Comparison of ENCODE assay signal across 8 mouse cellular contexts in genomic region chr4:149710510-149710909, GRCm38 (mm10). TPM values are rescaled to one million over a fixed set of nuclear protein-coding genes. Genes with fewer than 3 reads are reported as not detected.
DNase-seq lines count a peak whose midpoint lies in the region; TF ChIP-seq lines count a peak whose summit lies in the region.

No protein-coding gene starts in this region.

- H3K36me3 ChIP-seq in macrophage (ENCODE audit: inconsistent target) = no peaks in the 10 kb centered on the region

- H3K4me3 ChIP-seq in gastrocnemius, adult 2 months = no peak overlapping the region
- H3K4me3 ChIP-seq in macrophage (ENCODE audit: inconsistent target) = no peak overlapping the region

- peak; percentile 89 for TF ChIP-seq CTCF in gastrocnemius, adult 2 months (IDR thresholded peaks at IDR 0.05)

- DNase-seq in gastrocnemius, adult 2 months = peak; percentile 78
- DNase-seq in gastrocnemius, postnatal 4 days (ENCODE audit: low spot score in 2 of 2) = no peak
- peak; percentile 93 for DNase-seq in MEL-GATA-1-ER (ENCODE audit: extremely low read depth, low read depth)
- peak; percentile 55 for DNase-seq in embryo, embryonic 9.5 days (ENCODE audit: extremely low spot score)
- DNase-seq in heart, postnatal 10 days = peak; percentile 73 to 77
- DNase-seq in kidney, postnatal 4 days = peak; percentile 59 to 73
- peak; percentile 87 to 91 for DNase-seq in spleen, postnatal 36 days (ENCODE audit: low spot score in 2 of 2)

- peaks cover 10% of the 10 kb centered on the region; the same call in 1 of the 2 replicates for H3K79me2 ChIP-seq in macrophage (ENCODE audit: inconsistent target)

- WGBS in macrophage (ENCODE audit: missing documents) = 15% methylated on average over 5 of the region's 5 CpGs

- intact Hi-C loops in gastrocnemius, adult 2 months (cut with DNase I) = loop anchor here (1.0 kb wide), 1 partner anchor 60 kb away; no protein-coding TSS in a partner anchor
- intact Hi-C loops in heart, postnatal 10 days (cut with DNase I) = loop anchor here (1.0 kb wide), 1 partner anchor 60 kb away; no protein-coding TSS in a partner anchor

- peak overlapping the region; percentile 20; the same call in 1 of the 2 replicates for H3K27ac ChIP-seq in gastrocnemius, adult 2 months
- H3K27ac ChIP-seq in macrophage = peak overlapping the region; percentile 32; the same call in 1 of the 2 replicates

RNA-seq across cellular contexts. Expression of gene Pik3cd, which starts 8.1 kb away (rescaled TPM):
- total RNA-seq in gastrocnemius, adult 2 months (2021) = 1 to 10 TPM; 8.9 to 9.1 TPM
- 10 to 100 TPM in 1 of 2 experiments, 1 to 10 TPM in 1; 8.7 to 11.7 TPM for total RNA-seq in gastrocnemius, postnatal 4 days (2021)
- total RNA-seq in heart, postnatal 10 days (2021) = 1 to 10 TPM; 4.1 to 4.6 TPM
- 100 to 1,000 TPM in 19 of 26 experiments, 10 to 100 TPM in 7; 26.8 to 293 (median 161) TPM for total RNA-seq in macrophage (2018; cell fraction: chromatin; rRNA removed)
- 100 to 1,000 TPM in 2 of 26 experiments, 10 to 100 TPM in 24; 31.2 to 108 (median 61.4) TPM for total RNA-seq in macrophage (2018; cell fraction: cytosol; rRNA removed)
- 100 to 1,000 TPM in 18 of 26 experiments, 10 to 100 TPM in 8; 26.6 to 183 (median 124) TPM for total RNA-seq in macrophage (2018; cell fraction: nucleus; rRNA removed)
- 29.6 to 68.1 TPM (median 37.0 TPM) in 3 replicates for polyA plus RNA-seq in macrophage (2018)

RNA-seq across cellular contexts. Expression of gene Tmem201, which starts 27.3 kb away (rescaled TPM):
- total RNA-seq in gastrocnemius, adult 2 months (2021) = 10 to 100 TPM; 37.2 to 51.0 TPM
- total RNA-seq in gastrocnemius, postnatal 4 days (2021) = 10 to 100 TPM; 60.5 to 67.7 TPM
- total RNA-seq in heart, postnatal 10 days (2021) = 10 to 100 TPM; 82.8 to 88.9 TPM
- 10 to 100 TPM in 3 of 26 experiments, 1 to 10 TPM in 21, under 1 TPM in 2; 0.71 to 13.4 (median 4.4) TPM for total RNA-seq in macrophage (2018; cell fraction: chromatin; rRNA removed)
- total RNA-seq in macrophage (2018; cell fraction: cytosol; rRNA removed) = 1 to 10 TPM; 1.8 to 5.4 (median 3.4) TPM
- total RNA-seq in macrophage (2018; cell fraction: nucleus; rRNA removed) = 10 to 100 TPM in 2 of 26 experiments, 1 to 10 TPM in 23, under 1 TPM in 1; 0.65 to 23.3 (median 2.8) TPM
- polyA plus RNA-seq in macrophage (2018) = 2.6 to 9.5 TPM (median 3.0 TPM) in 3 replicates

Comparison
In these comparisons a context has a peak if more than half of its experiments do, and no peak if none do; other contexts are left out.
1. DNase-seq: peak in gastrocnemius, adult 2 months (single experiment), MEL-GATA-1-ER (single experiment), embryo, embryonic 9.5 days (single experiment), heart, postnatal 10 days (2 of 2), kidney, postnatal 4 days (2 of 2) and spleen, postnatal 36 days (2 of 2); none in gastrocnemius, postnatal 4 days (0 of 2).